Mouse (Mus musculus) hindbrain, embryonic 10.5 days (tissue): ENCODE measurements around the gene Rara. TPM values are rescaled to one million over a fixed set of nuclear protein-coding genes. Genes with fewer than 3 reads are reported as not detected.

ENCODE experiments used
- DNase-seq: peaks from one replicate; pipeline ENCODE4 v3.0.0-alpha.2; 2017; ENCODE audit warnings: low spot score
- H3K27ac ChIP-seq: fragments of 300-500 bp; sonication (generic); 2 replicates; pipeline ENCODE4 v1.5.1; 2016; ENCODE audit warnings: mild to moderate bottlenecking, moderate library complexity
- H3K27me3 ChIP-seq: fragments of 300-500 bp; sonication (generic); 2 replicates; pipeline ENCODE4 v1.6.1; 2016; ENCODE audit warnings: mild to moderate bottlenecking; ENCODE audit not compliant: poor library complexity, insufficient read depth, severe bottlenecking
- H3K36me3 ChIP-seq: fragments of 300-500 bp; sonication (generic); 2 replicates; pipeline ENCODE4 v1.6.1; 2016; ENCODE audit warnings: mild to moderate bottlenecking, moderate library complexity
- H3K4me1 ChIP-seq: fragments of 300-500 bp; sonication (generic); replicated peaks from 2 replicates; pipeline ENCODE4 v1.6.1; 2016; ENCODE audit warnings: mild to moderate bottlenecking
- H3K4me3 ChIP-seq: fragments of 300-500 bp; sonication (generic); 2 replicates; pipeline ENCODE4 v1.5.1; 2016; ENCODE audit warnings: mild to moderate bottlenecking, moderate library complexity
- H3K9me3 ChIP-seq: fragments of 300-500 bp; sonication (generic); 2 replicates; pipeline ENCODE4 v1.6.1; 2016; ENCODE audit warnings: mild to moderate bottlenecking, moderate library complexity
- WGBS: fragments of 180-500 bp; shearing (Covaris S2); methylation state at CpG from one replicate; pipeline ENCODE4 v1.1.7; 2016; 5-methylcytosine and 5-hydroxymethylcytosine counted together
- polyA plus RNA-seq: library from polyadenylated mRNA; unstranded; fragments of >200 nt; fragmentation: Nextera tagmentation; extraction: Ambion mirVana; gene quantifications from 2 replicates; pipeline ENCODE4 v1.2.1, GENCODE M21; 2016

Rara gene
- polyA plus RNA-seq, 1 experiment from 2014 or later, result 53.7 TPM

DNA sequence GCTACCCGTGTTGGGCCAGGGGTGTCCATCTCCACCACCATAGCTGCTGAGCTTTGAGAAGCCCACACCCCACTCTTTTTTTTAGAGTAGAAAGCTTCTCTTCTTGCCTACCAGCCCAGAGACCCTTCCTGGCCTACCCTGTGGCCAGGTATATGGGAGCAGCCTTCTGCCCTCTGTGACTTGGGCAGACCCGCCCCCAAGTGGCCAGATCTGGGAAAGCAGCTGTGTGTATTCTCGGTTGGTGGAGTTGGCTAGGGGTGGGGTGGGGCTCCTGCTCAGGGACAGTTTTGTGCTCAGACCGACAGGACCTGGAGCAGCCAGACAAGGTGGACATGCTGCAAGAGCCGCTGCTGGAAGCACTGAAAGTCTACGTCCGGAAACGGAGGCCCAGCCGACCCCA is 44.6 kb downstream of the Rara start:
- Histone ChIP-seq H3K4me1 (peaks cover 65% of the 10 kb centered on the region), H3K4me3 (0 out of 2 replicates have a peak overlapping the region, but pooled peaks have one; percentile 9), H3K27me3 (peaks cover 9% of the 10 kb centered on the region; the same call in 1 of the 2 replicates), H3K9me3 (no peaks in the 10 kb centered on the region), H3K36me3 (peaks cover 67% of the 10 kb centered on the region), H3K27ac (no peak overlapping the region)
- peak; percentile 84 for DNase-seq
- WGBS, result 57% methylated on average over 9 of the region's 9 CpGs

DNA sequence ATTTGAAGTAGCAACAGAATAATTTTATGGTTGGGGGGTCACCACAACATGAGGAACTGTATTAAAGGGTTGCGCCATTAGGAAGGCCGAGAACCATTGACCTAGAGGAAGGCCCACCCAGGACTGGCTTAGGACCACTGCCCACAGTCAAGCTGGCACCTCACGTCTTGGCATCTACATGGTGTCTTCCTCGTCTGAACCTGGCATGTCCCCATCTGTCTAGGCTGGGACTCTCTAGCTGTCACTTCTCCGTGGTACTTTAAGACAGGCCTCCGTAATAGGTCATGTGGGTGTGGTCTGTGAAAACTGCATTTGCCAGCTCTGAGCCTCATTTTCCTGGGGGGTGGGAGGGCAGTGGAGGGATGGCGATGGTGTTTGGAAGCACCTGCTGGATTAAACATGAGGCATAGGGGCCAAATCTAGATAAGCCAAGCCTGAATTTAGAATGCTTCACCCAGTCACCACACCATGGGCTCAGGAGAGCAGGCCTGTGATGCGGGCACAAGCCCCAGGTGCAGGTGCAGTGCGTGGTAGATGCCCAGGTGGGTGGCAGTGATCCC is 45.3 kb downstream of the Rara start:
- H3K36me3 ChIP-seq, result peaks cover 62% of the 10 kb centered on the region
- WGBS, result 91% methylated on average over 9 of the region's 9 CpGs
- H3K4me3 ChIP-seq, result no peak overlapping the region

DNA sequence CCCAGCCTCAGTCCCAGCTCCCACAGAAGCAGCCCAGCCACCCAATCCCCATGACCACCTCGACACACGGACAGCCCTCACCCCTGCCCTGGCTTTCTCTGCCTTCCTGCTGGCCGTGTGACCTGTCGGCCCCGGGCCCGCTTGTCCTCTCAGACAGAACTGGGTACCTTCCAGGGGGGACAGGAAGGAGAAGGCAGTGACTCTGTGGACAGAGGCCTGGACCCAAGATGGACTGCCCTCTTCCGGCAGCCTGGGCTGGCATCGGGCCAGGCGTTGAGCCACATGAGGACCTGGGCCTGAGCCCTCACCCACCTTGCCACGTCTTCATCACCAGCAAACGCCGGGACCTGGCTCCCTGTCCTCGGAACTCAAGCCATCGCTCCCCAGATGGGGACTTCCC is 46.0 kb downstream of the Rara start:
- Histone ChIP-seq H3K27ac (peak overlapping the region; percentile 23; the same call in 1 of the 2 replicates), H3K9me3 (no peaks in the 10 kb centered on the region), H3K4me3 (no peak overlapping the region), H3K36me3 (peaks cover 56% of the 10 kb centered on the region), H3K4me1 (peaks cover 53% of the 10 kb centered on the region), H3K27me3 (peaks cover 9% of the 10 kb centered on the region; the same call in 1 of the 2 replicates)
- no peak for DNase-seq
- whole genome bisulfite sequencing, result 91% methylated on average over 14 of the region's 14 CpGs

More for the DNA sequence above, 45.3 kb downstream of the Rara start:
- peaks cover 9% of the 10 kb centered on the region; the same call in 1 of the 2 replicates for H3K27me3 ChIP-seq
- H3K9me3 ChIP-seq, result no peaks in the 10 kb centered on the region
- no peak overlapping the region for H3K27ac ChIP-seq
- H3K4me1 ChIP-seq, result peaks cover 59% of the 10 kb centered on the region
- no peak for DNase-seq

DNA sequence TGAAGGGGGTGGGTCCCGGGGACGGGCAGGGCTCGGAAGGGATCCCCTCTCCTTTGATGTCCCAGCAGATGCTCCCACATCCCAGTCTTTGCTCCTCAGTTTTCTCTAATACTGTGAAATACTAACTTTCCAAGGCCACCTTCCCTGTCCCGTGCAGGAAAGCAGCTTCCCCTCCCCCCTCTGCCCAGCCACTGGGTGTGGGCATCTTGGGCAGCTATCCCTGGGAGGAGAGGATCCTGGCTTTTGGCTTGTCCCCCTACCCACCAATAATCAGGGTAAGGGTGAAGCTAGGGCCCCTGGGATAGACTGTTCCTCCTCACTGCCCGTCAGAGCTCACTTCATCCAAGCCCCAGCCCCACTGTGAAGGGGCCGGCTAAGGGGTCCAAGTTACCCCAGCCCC is 46.6 kb downstream of the Rara start:
- WGBS, result 76% methylated on average over 6 of the region's 6 CpGs
- no peak for DNase-seq
- no peak overlapping the region for H3K27ac ChIP-seq
- H3K36me3 ChIP-seq, result peaks cover 56% of the 10 kb centered on the region
- H3K4me3 ChIP-seq, result no peak overlapping the region
- peaks cover 51% of the 10 kb centered on the region for H3K4me1 ChIP-seq
- no peaks in the 10 kb centered on the region for H3K9me3 ChIP-seq
- H3K27me3 ChIP-seq, result peaks cover 9% of the 10 kb centered on the region; the same call in 1 of the 2 replicates

DNA sequence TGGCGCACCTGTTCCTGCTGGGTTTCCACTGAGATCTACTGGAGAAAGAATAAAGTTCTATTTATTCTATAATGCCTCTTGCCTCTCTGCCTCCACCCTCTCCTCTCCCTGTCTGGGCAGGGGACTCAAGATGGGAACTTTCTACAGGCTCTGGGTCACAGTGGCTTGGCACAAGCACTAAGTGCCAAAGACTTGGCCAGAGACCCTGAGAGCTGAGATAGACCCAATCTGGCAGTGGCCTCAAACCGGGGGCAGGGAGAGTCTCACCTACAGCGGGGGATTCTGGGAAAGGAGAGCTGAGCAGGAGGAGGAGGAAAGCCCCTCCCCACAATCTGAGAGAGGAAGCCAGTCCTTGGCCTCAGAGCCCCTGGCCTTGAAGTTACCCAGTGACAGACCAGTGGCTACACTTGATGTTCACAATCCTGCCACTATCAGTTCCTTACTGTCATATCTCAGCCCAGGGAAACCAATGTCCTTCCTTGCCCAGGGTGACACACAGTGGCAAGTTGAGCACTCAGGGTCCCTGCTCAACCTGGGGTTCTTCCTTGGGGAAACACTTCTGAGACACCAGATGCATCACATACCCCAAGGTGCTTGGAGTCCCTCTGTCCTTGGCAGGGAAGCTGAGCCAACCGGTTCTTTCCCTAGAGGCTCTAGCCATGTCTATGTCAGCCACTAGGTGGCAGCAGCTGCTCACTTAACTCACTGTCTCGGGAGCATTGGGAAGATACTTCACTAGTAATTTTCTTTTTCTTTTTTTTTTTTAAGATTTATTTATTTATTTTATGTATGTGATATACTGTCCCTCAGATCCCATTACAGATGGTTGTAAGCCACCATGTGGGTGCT is 47.5 kb downstream of the Rara start:
- H3K4me1 ChIP-seq, result peaks cover 43% of the 10 kb centered on the region
- 56% methylated on average over 5 of the region's 5 CpGs for WGBS
- H3K4me3 ChIP-seq, result no peak overlapping the region
- DNase-seq, result peak; percentile 67
- H3K27ac ChIP-seq, result no peak overlapping the region
- H3K36me3 ChIP-seq, result peaks cover 52% of the 10 kb centered on the region
- H3K9me3 ChIP-seq, result no peaks in the 10 kb centered on the region
- peaks cover 11% of the 10 kb centered on the region for H3K27me3 ChIP-seq

DNA sequence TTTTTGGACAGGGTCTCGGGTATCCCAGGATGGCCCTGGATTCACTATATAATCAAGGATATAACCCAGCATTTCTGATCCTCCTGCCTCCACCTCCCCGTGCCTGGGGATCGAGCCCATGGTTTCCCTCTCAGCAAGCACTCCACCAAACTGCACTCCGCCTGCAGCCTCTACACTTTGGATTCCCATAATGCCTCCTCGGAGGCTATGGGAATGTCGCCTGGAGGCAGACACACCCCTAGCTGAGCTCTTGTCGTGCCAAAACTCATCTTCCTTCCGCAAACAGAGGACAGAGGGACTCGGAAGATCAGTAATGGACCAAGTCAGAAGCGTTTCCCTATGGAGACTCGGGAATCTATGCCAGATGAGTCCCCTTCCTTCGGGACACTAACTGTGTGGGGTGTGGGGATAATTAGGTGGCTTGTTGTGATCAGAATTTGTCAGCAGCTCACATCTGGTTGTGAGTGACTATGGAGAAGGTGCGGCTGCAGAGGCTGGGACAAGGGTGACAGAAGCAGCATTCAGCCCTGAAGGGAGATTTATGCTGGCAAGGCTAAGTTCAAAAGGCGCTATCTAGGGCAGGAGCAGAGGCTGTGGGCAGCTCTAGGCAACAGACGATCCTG is 51.0 kb downstream of the Rara start:
- H3K36me3 ChIP-seq, result peaks cover 16% of the 10 kb centered on the region
- no peak overlapping the region for H3K4me3 ChIP-seq
- WGBS, result 70% methylated on average over 15 of the region's 15 CpGs
- H3K27ac ChIP-seq, result 0 out of 2 replicates have a peak overlapping the region, but pooled peaks have one; percentile 35
- peaks cover 46% of the 10 kb centered on the region for H3K4me1 ChIP-seq
- H3K27me3 ChIP-seq, result peaks cover 38% of the 10 kb centered on the region
- no peak for DNase-seq
- no peaks in the 10 kb centered on the region for H3K9me3 ChIP-seq

DNA sequence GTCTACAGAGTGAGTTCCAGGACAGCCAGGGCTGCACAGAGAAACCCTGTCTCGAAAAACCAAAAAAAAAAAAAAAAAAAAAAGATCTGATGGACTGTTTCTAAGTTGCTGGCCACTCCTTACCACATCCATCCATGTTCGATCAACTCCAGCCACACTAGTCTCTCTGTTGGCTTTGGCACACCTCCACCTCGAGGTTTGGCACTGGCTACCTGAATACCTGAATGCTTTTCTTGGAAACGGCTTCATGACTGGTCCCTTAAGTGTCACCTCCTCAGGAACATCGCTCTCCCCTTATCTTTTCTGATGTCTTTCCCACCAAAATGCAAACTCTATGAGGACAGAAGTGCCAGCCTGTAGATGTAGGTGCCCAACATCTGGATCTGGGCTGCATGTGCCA is 51.7 kb downstream of the Rara start:
- Histone ChIP-seq H3K27me3 (peaks cover 45% of the 10 kb centered on the region), H3K27ac (no peak overlapping the region), H3K4me1 (peaks cover 44% of the 10 kb centered on the region), H3K9me3 (no peaks in the 10 kb centered on the region), H3K4me3 (no peak overlapping the region), H3K36me3 (peaks cover 10% of the 10 kb centered on the region)
- DNase-seq, result no peak
- 81% methylated on average over 5 of the region's 5 CpGs for WGBS

DNA sequence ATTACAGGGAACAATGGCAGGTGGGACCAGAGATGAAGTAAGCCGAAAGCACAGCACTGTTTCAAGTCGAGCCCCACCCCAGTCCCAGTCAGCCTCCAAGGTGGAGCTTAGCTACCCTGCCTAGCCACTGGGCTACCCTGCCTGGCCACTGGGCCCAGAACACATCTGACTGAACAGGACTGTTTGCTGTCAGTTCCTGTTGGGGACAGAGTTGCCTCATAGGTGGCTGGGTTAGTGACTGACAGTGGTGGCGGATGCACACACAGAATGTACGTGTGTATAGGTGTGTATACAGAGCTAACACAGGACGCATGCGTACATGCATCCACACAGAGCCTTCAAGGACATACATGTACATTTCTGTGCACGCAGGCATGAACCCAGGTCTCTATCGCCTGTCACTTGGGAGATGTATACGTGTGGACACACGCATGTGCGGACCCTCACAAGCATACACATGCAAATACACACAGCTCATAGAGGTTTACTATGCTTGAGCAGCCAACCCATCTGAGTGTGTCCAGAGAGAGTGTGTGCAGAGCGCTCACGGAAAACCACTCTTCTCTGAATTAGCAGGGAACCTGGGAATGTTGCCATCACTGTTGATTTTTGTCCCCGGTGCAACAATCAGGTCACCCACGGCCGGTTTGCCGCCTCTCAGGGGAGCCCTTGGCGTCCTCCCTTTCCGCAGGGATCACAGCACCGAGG is 53.8 kb downstream of the Rara start:
- H3K4me1 ChIP-seq, result peaks cover 41% of the 10 kb centered on the region
- peak overlapping the region; percentile 83 for H3K27ac ChIP-seq
- no peaks in the 10 kb centered on the region for H3K9me3 ChIP-seq
- peak overlapping the region; percentile 63 for H3K4me3 ChIP-seq
- no peak for DNase-seq
- peaks cover 50% of the 10 kb centered on the region for H3K27me3 ChIP-seq
- no peaks in the 10 kb centered on the region for H3K36me3 ChIP-seq
- WGBS, result 36% methylated on average over 20 of the region's 20 CpGs

DNA sequence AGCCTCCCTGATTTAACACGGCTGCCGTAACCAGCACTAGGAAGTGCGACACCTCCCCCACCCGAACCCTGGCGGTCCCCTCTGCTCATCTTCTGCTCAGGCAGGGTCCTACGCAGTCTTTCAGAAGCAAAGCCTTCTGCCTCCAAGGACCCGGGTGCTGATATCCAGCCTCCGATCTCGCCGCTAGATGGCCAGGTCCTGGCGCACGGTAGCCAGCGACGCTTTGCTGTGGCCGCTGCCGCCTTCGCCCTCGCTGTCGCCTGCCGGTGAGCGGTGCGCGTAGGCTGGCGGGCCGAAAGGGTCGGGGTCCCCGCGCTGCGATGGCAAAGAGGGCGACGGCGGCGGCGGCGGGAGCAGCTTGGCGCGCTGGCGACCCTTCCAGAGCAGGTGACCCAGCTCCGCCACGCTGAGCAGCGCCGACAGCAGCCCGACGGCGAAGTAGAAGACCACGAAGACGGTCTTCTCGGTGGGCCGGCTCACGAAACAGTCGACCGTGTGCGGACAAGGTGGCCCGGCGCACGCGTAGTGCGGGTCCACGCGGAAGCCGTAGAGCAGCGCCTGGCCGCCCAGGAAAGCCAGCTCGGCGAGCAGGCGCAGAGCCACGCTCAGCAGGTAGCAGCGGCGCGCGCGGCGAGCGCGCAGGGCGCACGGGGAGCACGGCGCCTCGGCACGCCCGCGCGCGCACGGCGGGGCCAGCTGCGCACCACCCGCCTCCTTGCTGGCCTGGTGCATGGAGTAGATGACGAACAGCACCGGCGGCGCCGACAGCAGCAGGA is 54.6 kb downstream of the Rara start:
- H3K4me1 ChIP-seq, result peaks cover 41% of the 10 kb centered on the region
- peak; percentile 82 for DNase-seq
- peak overlapping the region; percentile 63 for H3K4me3 ChIP-seq
- WGBS, result under 1% methylated on average over 94 of the region's 94 CpGs
- no peaks in the 10 kb centered on the region for H3K9me3 ChIP-seq
- no peaks in the 10 kb centered on the region for H3K36me3 ChIP-seq
- H3K27ac ChIP-seq, result peak overlapping the region; percentile 83
- H3K27me3 ChIP-seq, result peaks cover 50% of the 10 kb centered on the region

DNA sequence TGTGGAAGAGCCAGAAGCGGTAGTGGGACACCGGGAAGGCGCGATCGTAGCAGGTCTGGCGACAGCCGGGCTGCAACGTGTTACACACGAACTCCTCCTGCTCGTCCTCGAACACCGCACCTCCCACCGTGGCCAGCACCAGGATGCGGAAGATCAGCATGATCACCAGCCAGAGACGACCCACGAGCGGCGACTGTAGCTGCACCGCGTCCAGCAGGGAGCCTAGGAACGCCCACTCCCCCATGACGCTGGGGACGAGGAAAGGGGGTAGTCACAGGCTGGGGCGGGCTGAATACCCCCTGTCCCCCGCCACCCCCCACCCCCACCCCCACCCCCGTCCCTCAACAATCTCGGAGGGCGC is 55.1 kb downstream of the Rara start, which contains the start of gene Gjd3:
TSS of gene Gjd3 (minus strand) at position 244 of the 361 bp plus-strand sequence.
- no peaks in the 10 kb centered on the region for H3K9me3 ChIP-seq
- H3K36me3 ChIP-seq, result 0 out of 2 replicates have a peak, but pooled peaks cover 2% of the 10 kb centered on the region
- H3K27ac ChIP-seq, result peak within 1 kb of the TSS; percentile 83
- WGBS, result under 1% methylated on average over 28 of the region's 28 CpGs
- peaks cover 50% of the 10 kb centered on the region for H3K27me3 ChIP-seq
- no peak for DNase-seq
- H3K4me1 ChIP-seq, result peaks cover 41% of the 10 kb centered on the region
- peak within 1 kb of the TSS; percentile 63 for H3K4me3 ChIP-seq

DNA sequence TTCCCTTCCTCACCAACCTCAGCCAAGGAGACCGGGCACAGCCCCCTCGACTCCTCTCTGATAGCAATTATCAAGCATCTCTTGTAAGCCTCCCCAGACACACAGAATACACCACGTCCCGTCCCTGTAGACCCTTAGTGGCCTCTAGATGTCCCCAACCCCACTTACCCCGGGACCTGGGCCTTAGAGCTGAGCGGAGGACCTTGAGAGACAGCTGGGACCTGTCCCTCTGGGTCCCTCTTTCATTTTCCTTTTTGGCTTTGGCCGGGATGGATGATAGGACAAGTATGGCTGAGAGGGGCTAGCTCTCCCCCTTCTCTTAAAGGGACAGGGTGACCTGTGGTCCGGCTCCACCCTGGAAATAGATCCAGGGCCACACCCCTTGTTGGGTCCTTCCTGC is 55.9 kb downstream of the Rara start:
- H3K4me1 ChIP-seq, result peaks cover 40% of the 10 kb centered on the region
- no peak for DNase-seq
- no peaks in the 10 kb centered on the region for H3K9me3 ChIP-seq
- WGBS, result 49% methylated on average over 8 of the region's 8 CpGs
- H3K4me3 ChIP-seq, result peak overlapping the region; percentile 63; the same call in 1 of the 2 replicates
- peaks cover 50% of the 10 kb centered on the region for H3K27me3 ChIP-seq
- peaks cover 6% of the 10 kb centered on the region; the same call in 1 of the 2 replicates for H3K36me3 ChIP-seq
- H3K27ac ChIP-seq, result no peak overlapping the region

DNA sequence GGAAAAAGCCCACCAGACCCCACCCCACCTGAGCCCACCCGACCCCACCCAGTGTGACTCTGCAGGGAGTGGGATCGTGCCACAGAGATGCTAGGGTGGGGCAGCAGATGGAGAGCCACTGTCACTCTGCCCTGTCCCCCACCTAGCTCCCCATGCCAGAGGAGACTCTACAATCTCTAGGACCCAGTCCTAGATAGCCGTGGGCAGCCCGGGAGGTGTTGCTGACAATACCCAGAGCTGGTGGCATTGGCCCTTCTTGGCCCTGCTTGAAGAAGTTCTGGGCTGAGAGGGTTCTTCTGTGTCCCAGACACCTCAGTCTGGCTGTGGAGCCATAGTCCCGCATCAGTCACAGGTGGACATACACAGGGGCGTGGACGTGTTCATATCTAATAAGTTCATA is 57.9 kb downstream of the Rara start:
- Histone ChIP-seq H3K36me3 (peaks cover 18% of the 10 kb centered on the region; the same call in 1 of the 2 replicates), H3K27me3 (peaks cover 43% of the 10 kb centered on the region), H3K9me3 (no peaks in the 10 kb centered on the region), H3K4me1 (peaks cover 32% of the 10 kb centered on the region), H3K4me3 (no peak overlapping the region), H3K27ac (no peak overlapping the region)
- 89% methylated on average over 7 of the region's 7 CpGs for WGBS
- DNase-seq, result no peak
